Mouse (Mus musculus) kidney, adult 2 months (tissue): ENCODE results near the gene Spg7.

Experiments used
- CTCF ChIP-seq: fragments of 200-500 bp; conservative IDR thresholded peaks from 2 replicates; pipeline ENCODE4 v1.5.1; 2011; ENCODE audit warnings: low read depth, mild to moderate bottlenecking, control low read depth, low read length, moderate library complexity, mixed read lengths; ENCODE audit not compliant: insufficient read depth, insufficient read length
- POLR2A ChIP-seq: fragments of 200-500 bp; IDR thresholded peaks from one replicate; pipeline ENCODE4 v1.6.1; 2011; ENCODE audit warnings: low read depth, low read length, control low read depth

GRCm38 (mm10) chr8:123043941-123044340 is 18.8 kb upstream of the Spg7 start:
- TF ChIP-seq CTCF (no peak), POLR2A (no peak)
